Mouse (Mus musculus) neural tube, embryonic 11.5 days (tissue): ENCODE data around the gene Stag2. TPM values are rescaled to one million over a fixed set of nuclear protein-coding genes. Genes with fewer than 3 reads are reported as not detected.

Source experiments
- ATAC-seq: fragments of 200-750 bp; cut with Nextera tagmentation; 2 replicates; pipeline ENCODE4 v1.8.0; 2017; ENCODE audit warnings: moderate number of reproducible peaks, mild to moderate bottlenecking, moderate TSS enrichment, moderate library complexity; ENCODE audit not compliant: insufficient read depth, low FRiP score, low TSS enrichment
- DNase-seq: peaks from one replicate; pipeline ENCODE4 v3.0.0-alpha.2; 2015; ENCODE audit warnings: low spot score
- H3K27ac ChIP-seq: fragments of 300-500 bp; sonication (generic); 2 replicates; pipeline ENCODE4 v1.5.1; 2014; ENCODE audit warnings: low read depth, mild to moderate bottlenecking, low read length
- H3K27me3 ChIP-seq: fragments of 300-500 bp; sonication (generic); 2 replicates; pipeline ENCODE4 v1.6.1; 2014; ENCODE audit warnings: mild to moderate bottlenecking, low read length, mixed read lengths; ENCODE audit not compliant: control insufficient read depth, insufficient read depth
- H3K36me3 ChIP-seq: fragments of 300-500 bp; sonication (generic); 2 replicates; pipeline ENCODE4 v1.6.1; 2014; ENCODE audit warnings: mild to moderate bottlenecking, low read length, moderate library complexity, mixed read lengths; ENCODE audit not compliant: control insufficient read depth, insufficient read depth
- H3K4me1 ChIP-seq: fragments of 300-500 bp; sonication (generic); 2 replicates; pipeline ENCODE4 v1.6.1; 2014; ENCODE audit warnings: low read length, mixed read lengths; ENCODE audit not compliant: control insufficient read depth, insufficient read depth
- H3K4me2 ChIP-seq: fragments of 300-500 bp; sonication (generic); 2 replicates; pipeline ENCODE4 v1.6.1; 2014; ENCODE audit warnings: low read depth, mild to moderate bottlenecking, moderate library complexity
- H3K4me3 ChIP-seq: fragments of 300-500 bp; sonication (generic); 2 replicates; pipeline ENCODE4 v1.5.1; 2014; ENCODE audit warnings: low read depth, low read length
- H3K9ac ChIP-seq: fragments of 300-500 bp; sonication (generic); 2 replicates; pipeline ENCODE4 v1.6.1; 2014; ENCODE audit warnings: mild to moderate bottlenecking, low read length
- H3K9me3 ChIP-seq: fragments of 300-500 bp; sonication (generic); 2 replicates; pipeline ENCODE4 v1.6.1; 2016; ENCODE audit warnings: low read length; ENCODE audit not compliant: control insufficient read depth
- WGBS: fragments of 180-500 bp; shearing (Covaris S2); extraction: QIAGEN DNeasy Blood & Tissue Kit; methylation state at CpG from one replicate; pipeline ENCODE4 v1.1.7; 2014; 5-methylcytosine and 5-hydroxymethylcytosine counted together
- polyA plus RNA-seq: library from polyadenylated mRNA; unstranded; fragments of >200 nt; fragmentation: Nextera tagmentation; extraction: Ambion mirVana; gene quantifications from 2 replicates; pipeline ENCODE4 v1.2.1, GENCODE M21; 2014

The Stag2 gene
- polyA plus RNA-seq, 1 experiment from 2014 or later: 49.4 TPM

GRCm38 (mm10) chrX:42187590-42187989 is 38.5 kb downstream of the Stag2 start:
- Histone ChIP-seq H3K4me3 (no peak overlapping the region), H3K4me1 (no peaks in the 10 kb centered on the region), H3K9me3 (no peaks in the 10 kb centered on the region), H3K4me2 (no peak overlapping the region), H3K27ac (no peak overlapping the region), H3K36me3 (no peaks in the 10 kb centered on the region), H3K9ac (no peak overlapping the region), H3K27me3 (no peaks in the 10 kb centered on the region)
- DNase-seq (no peak), ATAC-seq (no peak)
- 81% methylated on average over 3 of the region's 3 CpGs for WGBS

- Histone ChIP-seq H3K4me1 (no peaks in the 10 kb centered on the region), H3K4me2 (no peak overlapping the region), H3K9ac (no peak overlapping the region), H3K27ac (no peak overlapping the region), H3K36me3 (no peaks in the 10 kb centered on the region), H3K4me3 (no peak overlapping the region), H3K9me3 (no peaks in the 10 kb centered on the region), H3K27me3 (no peaks in the 10 kb centered on the region)
- no peak for ATAC-seq
- no peak for DNase-seq
- 90% methylated on average over 2 of the region's 2 CpGs for whole genome bisulfite sequencing
Measured at GRCm38 (mm10) chrX:42188825-42189426, 39.8 kb downstream of the Stag2 start.

GRCm38 (mm10) chrX:42194608-42195007 is 45.5 kb downstream of the Stag2 start:
- 84% methylated on average over 3 of the region's 3 CpGs for WGBS

GRCm38 (mm10) chrX:42202482-42202881 is 53.4 kb downstream of the Stag2 start:
- H3K9me3 ChIP-seq: no peaks in the 10 kb centered on the region
- no peak overlapping the region for H3K9ac ChIP-seq
- 90% methylated on average over 4 of the region's 4 CpGs for WGBS
- no peaks in the 10 kb centered on the region for H3K4me1 ChIP-seq
- H3K4me2 ChIP-seq: no peak overlapping the region
- no peak overlapping the region for H3K4me3 ChIP-seq
- no peaks in the 10 kb centered on the region for H3K36me3 ChIP-seq
- H3K27me3 ChIP-seq: no peaks in the 10 kb centered on the region
- ATAC-seq (no peak), DNase-seq (no peak)
- H3K27ac ChIP-seq: no peak overlapping the region

More at GRCm38 (mm10) chrX:42194608-42195007, 45.5 kb downstream of the Stag2 start:
- H3K9me3 ChIP-seq: no peaks in the 10 kb centered on the region
- H3K4me3 ChIP-seq: no peak overlapping the region
- H3K36me3 ChIP-seq: no peaks in the 10 kb centered on the region
- ATAC-seq: no peak
- DNase-seq: no peak
- no peaks in the 10 kb centered on the region for H3K4me1 ChIP-seq
- no peak overlapping the region for H3K4me2 ChIP-seq
- H3K27me3 ChIP-seq: no peaks in the 10 kb centered on the region
- no peak overlapping the region for H3K9ac ChIP-seq
- no peak overlapping the region for H3K27ac ChIP-seq

GRCm38 (mm10) chrX:42215742-42216141 is 66.6 kb downstream of the Stag2 start:
- no peaks in the 10 kb centered on the region for H3K4me1 ChIP-seq
- DNase-seq: no peak
- H3K27me3 ChIP-seq: no peaks in the 10 kb centered on the region
- WGBS: 83% methylated on average over 1 of the region's 1 CpGs
- H3K27ac ChIP-seq: no peak overlapping the region
- H3K9ac ChIP-seq: no peak overlapping the region
- H3K9me3 ChIP-seq: no peaks in the 10 kb centered on the region
- no peaks in the 10 kb centered on the region for H3K36me3 ChIP-seq
- ATAC-seq: no peak
- no peak overlapping the region for H3K4me2 ChIP-seq
- H3K4me3 ChIP-seq: no peak overlapping the region

GRCm38 (mm10) chrX:42250342-42250741 is 101.2 kb downstream of the Stag2 start:
- WGBS: 90% methylated on average over 10 of the region's 10 CpGs
- ATAC-seq (no peak), DNase-seq (no peak)
- Histone ChIP-seq H3K4me1 (no peaks in the 10 kb centered on the region), H3K27ac (no peak overlapping the region), H3K4me3 (no peak overlapping the region), H3K36me3 (no peaks in the 10 kb centered on the region), H3K27me3 (no peaks in the 10 kb centered on the region), H3K9me3 (no peaks in the 10 kb centered on the region), H3K9ac (no peak overlapping the region), H3K4me2 (no peak overlapping the region)

- H3K27me3 ChIP-seq: no peaks in the 10 kb centered on the region
- no peak overlapping the region for H3K4me3 ChIP-seq
- H3K36me3 ChIP-seq: no peaks in the 10 kb centered on the region
- H3K4me1 ChIP-seq: no peaks in the 10 kb centered on the region
- no peak overlapping the region for H3K9ac ChIP-seq
- no peak overlapping the region for H3K27ac ChIP-seq
- H3K9me3 ChIP-seq: no peaks in the 10 kb centered on the region
- H3K4me2 ChIP-seq: no peak overlapping the region
- no peak for ATAC-seq
- DNase-seq: no peak
Measured at GRCm38 (mm10) chrX:42272713-42273112, 123.6 kb downstream of the Stag2 start.

- Histone ChIP-seq H3K27ac (no peak overlapping the region), H3K36me3 (no peaks in the 10 kb centered on the region), H3K4me1 (no peaks in the 10 kb centered on the region), H3K4me3 (no peak overlapping the region), H3K27me3 (no peaks in the 10 kb centered on the region), H3K9me3 (no peaks in the 10 kb centered on the region), H3K9ac (no peak overlapping the region), H3K4me2 (no peak overlapping the region)
- WGBS: 73% methylated on average over 3 of the region's 3 CpGs
- no peak for ATAC-seq
- no peak for DNase-seq
Measured at GRCm38 (mm10) chrX:42290215-42290614, 141.1 kb downstream of the Stag2 start.

- ATAC-seq: no peak
- H3K4me3 ChIP-seq: no peak overlapping the region
- H3K27me3 ChIP-seq: no peaks in the 10 kb centered on the region
- no peak overlapping the region for H3K9ac ChIP-seq
- no peaks in the 10 kb centered on the region for H3K4me1 ChIP-seq
- no peak overlapping the region for H3K4me2 ChIP-seq
- H3K9me3 ChIP-seq: no peaks in the 10 kb centered on the region
- no peak for DNase-seq
- 83% methylated on average over 3 of the region's 3 CpGs for WGBS
- no peak overlapping the region for H3K27ac ChIP-seq
- no peaks in the 10 kb centered on the region for H3K36me3 ChIP-seq
Measured at GRCm38 (mm10) chrX:42315231-42315630, 166.1 kb downstream of the Stag2 start.
